Mouse (Mus musculus) kidney, postnatal 4 days (tissue): ENCODE measurements around the gene Itgbl1.

Source experiments
- DNase-seq, 2 experiments: peaks; one replicate each; pipeline ENCODE4 v3.0.0; 2021; ENCODE audit warnings: mixed read lengths in 2 of 2

The Itgbl1 gene

GRCm38 (mm10) chr14:123990591-123991195, 330.9 kb downstream of the Itgbl1 start:
- no peak for DNase-seq
